Mouse (Mus musculus): ENCODE results near the gene Gm525.
"Not testable (repeated sequence)": the region's sequence is repeated elsewhere in the genome, so short reads cannot be mapped to it uniquely, and the experiment has no call there.

Gene Gm525

GRCm38 (mm10) chr11:89073541-89073940, at the start of gene Gm525:
Gene Gm525 (plus strand): TSS chr11:89073841.
- in situ Hi-C loops (cut with MboI, MseI): no loop called here

- in situ Hi-C loops (cut with MboI, MseI): no loop called here
Observed at GRCm38 (mm10) chr11:89024181-89024881, 49.3 kb upstream of the Gm525 start.

- in situ Hi-C loops (cut with MboI, MseI): no loop called here
Observed at GRCm38 (mm10) chr11:89025603-89026002, 48.0 kb upstream of the Gm525 start.

GRCm38 (mm10) chr11:89026117-89026516, 47.5 kb upstream of the Gm525 start:
- in situ Hi-C loops (cut with MboI, MseI): no loop called here

GRCm38 (mm10) chr11:89027955-89028361, 45.7 kb upstream of the Gm525 start:
- in situ Hi-C loops (cut with MboI, MseI): no loop called here

- in situ Hi-C loops (cut with MboI, MseI): no loop called here
Observed at GRCm38 (mm10) chr11:89028871-89029405, 44.7 kb upstream of the Gm525 start.

- in situ Hi-C loops (cut with MboI, MseI): no loop called here
Observed at GRCm38 (mm10) chr11:89030552-89030951, 43.1 kb upstream of the Gm525 start.

GRCm38 (mm10) chr11:89031189-89031588, 42.5 kb upstream of the Gm525 start:
- in situ Hi-C loops (cut with MboI, MseI): no loop called here

- in situ Hi-C loops (cut with MboI, MseI): no loop called here
Observed at GRCm38 (mm10) chr11:89034592-89034991, 39.0 kb upstream of the Gm525 start.

GRCm38 (mm10) chr11:89035552-89035951, 38.1 kb upstream of the Gm525 start:
- in situ Hi-C loops (cut with MboI, MseI): loop anchor here (5.0 kb wide), 2 partner anchors 38 to 43 kb away; partner anchors contain the start of gene Trim25 (in 1 of the 2)

GRCm38 (mm10) chr11:89038496-89038895, 35.1 kb upstream of the Gm525 start:
- in situ Hi-C loops (cut with MboI, MseI): loop anchor here (5.0 kb wide), 2 partner anchors 41 to 46 kb away; partner anchors contain the start of gene Trim25 (in 1 of the 2)

GRCm38 (mm10) chr11:89039325-89039724, 34.3 kb upstream of the Gm525 start:
- in situ Hi-C loops (cut with MboI, MseI): loop anchor here (5.0 kb wide), 2 partner anchors 42 to 47 kb away; partner anchors contain the start of gene Trim25 (in 1 of the 2)

- in situ Hi-C loops (cut with MboI, MseI): not testable (repeated sequence)
Observed at GRCm38 (mm10) chr11:89041073-89041472, 32.6 kb upstream of the Gm525 start.

GRCm38 (mm10) chr11:89043046-89043445, 30.6 kb upstream of the Gm525 start:
- in situ Hi-C loops (cut with MboI, MseI): no loop called here

GRCm38 (mm10) chr11:89045501-89045900, 28.1 kb upstream of the Gm525 start:
- in situ Hi-C loops (cut with MboI, MseI): not testable (repeated sequence)

GRCm38 (mm10) chr11:89046021-89046420, 27.6 kb upstream of the Gm525 start:
- in situ Hi-C loops (cut with MboI, MseI): no loop called here

- in situ Hi-C loops (cut with MboI, MseI): no loop called here
Observed at GRCm38 (mm10) chr11:89051767-89052166, 21.9 kb upstream of the Gm525 start.

GRCm38 (mm10) chr11:89055931-89056690, 17.5 kb upstream of the Gm525 start:
- in situ Hi-C loops (cut with MboI, MseI): no loop called here

GRCm38 (mm10) chr11:89058515-89059270, 14.9 kb upstream of the Gm525 start:
- in situ Hi-C loops (cut with MboI, MseI): no loop called here

- in situ Hi-C loops (cut with MboI, MseI): loop anchor here in 1 of 2 experiments (5.0 kb wide), 1 partner anchor 68 kb away; no protein-coding TSS in a partner anchor
Observed at GRCm38 (mm10) chr11:89059919-89060422, 13.7 kb upstream of the Gm525 start.

- in situ Hi-C loops (cut with MboI, MseI): loop anchor here in 1 of 2 experiments (5.0 kb wide), 1 partner anchor 68 kb away; no protein-coding TSS in a partner anchor
Observed at GRCm38 (mm10) chr11:89060423-89061089, 13.1 kb upstream of the Gm525 start.

Measured in T-helper 17 cell (primary cell).